Mouse (Mus musculus): ENCODE data around the gene Igsf11.

Igsf11 gene

GRCm38 (mm10) chr16:38940805-38941204 is 48.3 kb downstream of the Igsf11 start:
- no peak for DNase-seq (ENCODE audit: low spot score)

GRCm38 (mm10) chr16:38941275-38941674 is 48.8 kb downstream of the Igsf11 start:
- DNase-seq (ENCODE audit: low spot score), result no peak

- DNase-seq (ENCODE audit: low spot score), result no peak
These were observed 51.5 kb downstream of the Igsf11 start for GRCm38 (mm10) chr16:38943706-38944550.

- no peak for DNase-seq (ENCODE audit: low spot score)
These were observed 52.6 kb downstream of the Igsf11 start for GRCm38 (mm10) chr16:38945111-38945510.

- DNase-seq (ENCODE audit: low spot score), result no peak
These were observed 53.1 kb downstream of the Igsf11 start for GRCm38 (mm10) chr16:38945581-38945981.

- DNase-seq (ENCODE audit: low spot score), result no peak
These were observed 54.0 kb downstream of the Igsf11 start for GRCm38 (mm10) chr16:38946453-38946852.

GRCm38 (mm10) chr16:38947141-38947879 is 54.8 kb downstream of the Igsf11 start:
- DNase-seq (ENCODE audit: low spot score), result no peak

GRCm38 (mm10) chr16:38948441-38948840 is 56.0 kb downstream of the Igsf11 start:
- DNase-seq (ENCODE audit: low spot score), result no peak

GRCm38 (mm10) chr16:38952881-38953280 is 60.4 kb downstream of the Igsf11 start:
- no peak for DNase-seq (ENCODE audit: low spot score)

GRCm38 (mm10) chr16:38953821-38954220 is 61.4 kb downstream of the Igsf11 start:
- no peak for DNase-seq (ENCODE audit: low spot score)

GRCm38 (mm10) chr16:38954501-38955288 is 62.2 kb downstream of the Igsf11 start:
- DNase-seq (ENCODE audit: low spot score), result no peak

GRCm38 (mm10) chr16:38955296-38955695 is 62.8 kb downstream of the Igsf11 start:
- DNase-seq (ENCODE audit: low spot score), result no peak

GRCm38 (mm10) chr16:38958801-38959200 is 66.3 kb downstream of the Igsf11 start:
- no peak for DNase-seq (ENCODE audit: low spot score)

- no peak for DNase-seq (ENCODE audit: low spot score)
These were observed 68.1 kb downstream of the Igsf11 start for GRCm38 (mm10) chr16:38960550-38960949.

- DNase-seq (ENCODE audit: low spot score), result no peak
These were observed 69.4 kb downstream of the Igsf11 start for GRCm38 (mm10) chr16:38961865-38962264.

- no peak for DNase-seq (ENCODE audit: low spot score)
These were observed 70.2 kb downstream of the Igsf11 start for GRCm38 (mm10) chr16:38962695-38963094.

GRCm38 (mm10) chr16:38967026-38967425 is 74.6 kb downstream of the Igsf11 start:
- DNase-seq (ENCODE audit: low spot score), result no peak

- no peak for DNase-seq (ENCODE audit: low spot score)
These were observed 83.7 kb downstream of the Igsf11 start for GRCm38 (mm10) chr16:38976151-38976550.

GRCm38 (mm10) chr16:38978546-38978945 is 86.1 kb downstream of the Igsf11 start:
- no peak for DNase-seq (ENCODE audit: low spot score)

GRCm38 (mm10) chr16:38980546-38980945 is 88.1 kb downstream of the Igsf11 start:
- DNase-seq (ENCODE audit: low spot score), result no peak

GRCm38 (mm10) chr16:38982051-38982450 is 89.6 kb downstream of the Igsf11 start:
- no peak for DNase-seq (ENCODE audit: low spot score)

- no peak for DNase-seq (ENCODE audit: low spot score)
These were observed 90.2 kb downstream of the Igsf11 start for GRCm38 (mm10) chr16:38982508-38983236.

Measured in spleen, adult 12 weeks (tissue).